Comparison of ENCODE assay signal across 24 mouse cellular contexts in genomic region chr2:130289086-130289485, GRCm38 (mm10). TPM values are rescaled to one million over a fixed set of nuclear protein-coding genes. Genes with fewer than 3 reads are reported as not detected.
DNase-seq lines count a peak whose midpoint lies in the region; ATAC-seq and TF ChIP-seq lines count a peak whose summit lies in the region.
"Had no signal": no experiment of that assay in that cellular context is flagged by ENCODE, and none has a peak within 500 bp of the region (broad histone marks: within the 10 kb centered on the region; RNA-seq: fewer than 3 reads in every experiment).

No protein-coding gene starts in this region.

- H3K27me3 ChIP-seq in hindbrain, embryonic 13.5 days, result 0 out of 2 replicates have a peak, but pooled peaks cover 1% of the 10 kb centered on the region
- H3K27me3 ChIP-seq in hindbrain, postnatal 0 days (ENCODE audit: insufficient read depth, low read length), result no peaks in the 10 kb centered on the region
- no peaks in the 10 kb centered on the region for H3K27me3 ChIP-seq in MEL (ENCODE audit: control insufficient read depth in 1 of 2, insufficient read depth in 2 of 2, low read length in 2 of 2)
- no peaks in the 10 kb centered on the region for H3K27me3 ChIP-seq in intestine, embryonic 16.5 days (replicated peaks; ENCODE audit: control insufficient read depth, insufficient read depth, low read length)
- H3K27me3 ChIP-seq: hindbrain, embryonic 15.5 days had no signal

- TF ChIP-seq RAD21 in MEL (IDR thresholded peaks at IDR 0.05; ENCODE audit: low read depth, low read length), result no peak

- no peak for TF ChIP-seq CTCF in hindbrain, postnatal 0 days (IDR thresholded peaks at IDR 0.05; ENCODE audit: low read depth)
- TF ChIP-seq CTCF in MEL (IDR thresholded peaks at IDR 0.05 in 2 of 3, conservative IDR thresholded peaks at IDR 0.05 in 1 of 3; ENCODE audit: control insufficient read depth in 1 of 3, insufficient read depth in 1 of 3, low read depth in 2 of 3, low read length in 3 of 3, poor library complexity in 1 of 3, severe bottlenecking in 1 of 3), result no peak

- H3K36me3 ChIP-seq in hindbrain, embryonic 13.5 days, result no peaks in the 10 kb centered on the region
- no peaks in the 10 kb centered on the region for H3K36me3 ChIP-seq in hindbrain, postnatal 0 days (ENCODE audit: insufficient read depth, low read length)
- peaks cover 0 to 8% of the 10 kb centered on the region in 2 experiments; a peak in 2 of 4 replicates for H3K36me3 ChIP-seq in MEL (ENCODE audit: control insufficient read depth in 1 of 2, insufficient read depth in 2 of 2, low read length in 2 of 2)
- no peaks in the 10 kb centered on the region for H3K36me3 ChIP-seq in intestine, embryonic 16.5 days (ENCODE audit: control insufficient read depth, insufficient read depth, low read length)
- H3K36me3 ChIP-seq: heart, embryonic 10.5 days; heart, embryonic 13.5 days; hindbrain, embryonic 15.5 days had no signal

- H3K4me3 ChIP-seq in hindbrain, embryonic 13.5 days, result no peak overlapping the region
- no peak overlapping the region for H3K4me3 ChIP-seq in hindbrain, postnatal 0 days (ENCODE audit: low read length)
- no peak overlapping the region for H3K4me3 ChIP-seq in MEL (ENCODE audit: control insufficient read depth in 1 of 2, insufficient read depth in 1 of 2, low read depth in 2 of 2, low read length in 2 of 2)
- H3K4me3 ChIP-seq in intestine, embryonic 16.5 days (ENCODE audit: low read length), result no peak overlapping the region
- H3K4me3 ChIP-seq: forebrain, embryonic 10.5 days; forebrain, embryonic 13.5 days; heart, adult 2 months; heart, embryonic 10.5 days; heart, embryonic 13.5 days; hindbrain, embryonic 15.5 days had no signal

- DNase-seq in hindbrain, postnatal 0 days (ENCODE audit: low spot score), result no peak
- no peak for DNase-seq in MEL (ENCODE audit: low read depth, low spot score)
- no peak for DNase-seq in cerebellum, adult 18-20 months
- DNase-seq in layer of hippocampus, postnatal 36 days, result no peak
- DNase-seq: adrenal gland, adult 8-10 months; adrenal gland, postnatal 25 days; cerebellum, adult 11-12 months; cerebellum, adult 9-10 months; cerebellum, postnatal 14 days; gastrocnemius, postnatal 10 days; gastrocnemius, postnatal 36 days; heart, adult 2 months; heart, postnatal 14 days; heart, postnatal 4 days; kidney, adult 11 months had no signal

- no peaks in the 10 kb centered on the region for H3K9me3 ChIP-seq in hindbrain, embryonic 13.5 days
- no peaks in the 10 kb centered on the region for H3K9me3 ChIP-seq in hindbrain, postnatal 0 days (ENCODE audit: low read length)
- H3K9me3 ChIP-seq in MEL (replicated peaks; ENCODE audit: insufficient read depth, low read length), result no peaks in the 10 kb centered on the region
- no peaks in the 10 kb centered on the region for H3K9me3 ChIP-seq in intestine, embryonic 16.5 days (ENCODE audit: control insufficient read depth, low read length)
- H3K9me3 ChIP-seq: forebrain, embryonic 10.5 days; forebrain, embryonic 13.5 days; heart, embryonic 10.5 days; heart, embryonic 13.5 days; hindbrain, embryonic 15.5 days had no signal

- H3K79me2 ChIP-seq in MEL (ENCODE audit: control insufficient read depth, insufficient read depth, low read length, poor library complexity), result peaks cover 4% of the 10 kb centered on the region

- no peak overlapping the region for H3K27ac ChIP-seq in hindbrain, embryonic 13.5 days
- no peak overlapping the region for H3K27ac ChIP-seq in hindbrain, postnatal 0 days
- no peak overlapping the region for H3K27ac ChIP-seq in MEL (ENCODE audit: control insufficient read depth, low read depth, low read length)
- H3K27ac ChIP-seq in intestine, embryonic 16.5 days (ENCODE audit: low read length), result no peak overlapping the region
- H3K27ac ChIP-seq: forebrain, embryonic 10.5 days; forebrain, embryonic 13.5 days; heart, adult 2 months; heart, embryonic 10.5 days; heart, embryonic 13.5 days; hindbrain, embryonic 15.5 days had no signal

- no peak overlapping the region for H3K4me2 ChIP-seq in hindbrain, embryonic 13.5 days
- H3K4me2 ChIP-seq in hindbrain, postnatal 0 days (ENCODE audit: low read depth, low read length), result no peak overlapping the region
- no peak overlapping the region for H3K4me2 ChIP-seq in intestine, embryonic 16.5 days (ENCODE audit: low read depth, low read length)
- H3K4me2 ChIP-seq: forebrain, embryonic 13.5 days; heart, embryonic 13.5 days; hindbrain, embryonic 15.5 days had no signal

- ATAC-seq in hindbrain, embryonic 13.5 days (ENCODE audit: low FRiP score), result no peak
- no peak for ATAC-seq in hindbrain, postnatal 0 days
- peak; percentile 8 for ATAC-seq in intestine, embryonic 16.5 days
- ATAC-seq: forebrain, embryonic 13.5 days; forebrain, embryonic 16.5 days had no signal

- H3K4me1 ChIP-seq in hindbrain, embryonic 13.5 days (replicated peaks), result peaks cover 33% of the 10 kb centered on the region
- peaks cover 6% of the 10 kb centered on the region for H3K4me1 ChIP-seq in hindbrain, postnatal 0 days (ENCODE audit: insufficient read depth, low read length)
- H3K4me1 ChIP-seq in MEL (ENCODE audit: control insufficient read depth in 1 of 2, insufficient read depth in 2 of 2, low read length in 2 of 2), result peaks cover under 1 to 11% of the 10 kb centered on the region in 2 experiments; a peak in 3 of 4 replicates
- H3K4me1 ChIP-seq in intestine, embryonic 16.5 days (ENCODE audit: control insufficient read depth, insufficient read depth, low read length), result peaks cover 8% of the 10 kb centered on the region; the same call in 1 of the 2 replicates

- H3K9ac ChIP-seq in hindbrain, embryonic 13.5 days, result 0 out of 2 replicates have a peak overlapping the region, but pooled peaks have one; percentile 2
- H3K9ac ChIP-seq in hindbrain, postnatal 0 days (replicated peaks; ENCODE audit: low read length), result no peak overlapping the region
- H3K9ac ChIP-seq in MEL (ENCODE audit: control insufficient read depth, low read depth, low read length, poor library complexity, severe bottlenecking), result no peak overlapping the region
- no peak overlapping the region for H3K9ac ChIP-seq in intestine, embryonic 16.5 days (ENCODE audit: low read depth, low read length)
- H3K9ac ChIP-seq: forebrain, embryonic 13.5 days; heart, embryonic 13.5 days; hindbrain, embryonic 15.5 days had no signal

- TF ChIP-seq POLR2A in MEL (IDR thresholded peaks at IDR 0.05; ENCODE audit: control insufficient read depth in 1 of 2, insufficient read depth in 1 of 2, low read depth in 1 of 2, low read length in 2 of 2, poor library complexity in 1 of 2), result no peak

- 81% methylated on average over 4 of the region's 4 CpGs for WGBS in hindbrain, embryonic 13.5 days
- 66% methylated on average over 4 of the region's 4 CpGs for WGBS in hindbrain, postnatal 0 days
- WGBS in intestine, embryonic 16.5 days, result 53% methylated on average over 4 of the region's 4 CpGs

- no peak for TF ChIP-seq EP300 in MEL (IDR thresholded peaks at IDR 0.05; ENCODE audit: low read depth in 1 of 2, low read length in 2 of 2)

TF ChIP-seq in MEL, 35 proteins besides CTCF, POLR2A, EP300 and RAD21:
- TF ChIP-seq E2F4 (IDR thresholded peaks at IDR 0.05; ENCODE audit: borderline replicate concordance, low read depth, low read length) (no peak), GABPA (IDR thresholded peaks at IDR 0.05; ENCODE audit: low read depth, low read length) (no peak), MAFK (IDR thresholded peaks at IDR 0.05; ENCODE audit: borderline replicate concordance, low read depth, low read length) (no peak), POLR2AphosphoS2 (IDR thresholded peaks at IDR 0.05; ENCODE audit: low read length) (no peak), ZNF384 (IDR thresholded peaks at IDR 0.05; ENCODE audit: low read depth, low read length) (no peak), RCOR1 (IDR thresholded peaks at IDR 0.05; ENCODE audit: low read depth, low read length) (peak; percentile 23; the same call in 1 of the 2 replicates)
TF ChIP-seq in MEL: peak in this region for 1.

RNA-seq across cellular contexts. Expression of gene Idh3b, which starts 4.7 kb away (rescaled TPM):
- 156 and 157 TPM in 2 replicates for polyA plus RNA-seq in hindbrain, embryonic 13.5 days (2015; fragmentation: Nextera tagmentation; extraction: Ambion mirVana)
- 158 and 161 TPM in 2 replicates for total RNA-seq in hindbrain, postnatal 0 days (2014; rRNA removed)
- 215 TPM in 2 replicates for polyA plus RNA-seq in hindbrain, postnatal 0 days (2015; fragmentation: Nextera tagmentation; extraction: Ambion mirVana)
- total RNA-seq in MEL (2012; rRNA removed), result 205 and 210 TPM in 2 replicates
- 1,000 to 10,000 TPM in 1 of 2 experiments, 100 to 1,000 TPM in 1; 551 to 1,030 TPM for polyA plus RNA-seq in MEL (2012; ENCODE audit: insufficient read depth in 1 of 2, insufficient read length in 2 of 2, low read depth in 1 of 2, low replicate concordance in 2 of 2, missing spikeins in 1 of 2)
- 300 and 308 TPM in 2 replicates for polyA plus RNA-seq in intestine, embryonic 16.5 days (2015; fragmentation: Nextera tagmentation; extraction: Ambion mirVana)
- 100 to 1,000 TPM; 329 to 336 TPM for total RNA-seq in layer of hippocampus, postnatal 36 days (2021)

RNA-seq across cellular contexts. Expression of gene Ebf4, which starts 5.9 kb away (rescaled TPM):
- polyA plus RNA-seq in hindbrain, embryonic 13.5 days (2015; fragmentation: Nextera tagmentation; extraction: Ambion mirVana), result 2.6 and 3.1 TPM in 2 replicates
- 18.7 and 19.3 TPM in 2 replicates for total RNA-seq in hindbrain, postnatal 0 days (2014; rRNA removed)
- polyA plus RNA-seq in hindbrain, postnatal 0 days (2015; fragmentation: Nextera tagmentation; extraction: Ambion mirVana), result 5.4 TPM in 2 replicates
- total RNA-seq in MEL (2012; rRNA removed), result 0.12 and 0.13 TPM in 2 replicates
- polyA plus RNA-seq in MEL (2012; ENCODE audit: insufficient read depth in 1 of 2, insufficient read length in 2 of 2, low read depth in 1 of 2, low replicate concordance in 2 of 2, missing spikeins in 1 of 2), result under 1 TPM in 1 of 2 experiments, not detected in 1; 0.72 TPM
- polyA plus RNA-seq in intestine, embryonic 16.5 days (2015; fragmentation: Nextera tagmentation; extraction: Ambion mirVana), result 0.97 and 1.2 TPM in 2 replicates
- 10 to 100 TPM; 11.4 to 11.7 TPM for total RNA-seq in layer of hippocampus, postnatal 36 days (2021)
- total RNA-seq: granulocyte monocyte progenitor cell, adult 5-6 weeks had no signal

RNA-seq across cellular contexts. Expression of gene Nop56, which starts 14.9 kb away (rescaled TPM):
- polyA plus RNA-seq in hindbrain, embryonic 13.5 days (2015; fragmentation: Nextera tagmentation; extraction: Ambion mirVana), result 230 and 253 TPM in 2 replicates
- total RNA-seq in hindbrain, postnatal 0 days (2014; rRNA removed), result 109 and 118 TPM in 2 replicates
- 258 and 268 TPM in 2 replicates for polyA plus RNA-seq in hindbrain, postnatal 0 days (2015; fragmentation: Nextera tagmentation; extraction: Ambion mirVana)
- total RNA-seq in MEL (2012; rRNA removed), result 425 and 556 TPM in 2 replicates
- polyA plus RNA-seq in MEL (2012; ENCODE audit: insufficient read depth in 1 of 2, insufficient read length in 2 of 2, low read depth in 1 of 2, low replicate concordance in 2 of 2, missing spikeins in 1 of 2), result 1,000 to 10,000 TPM in 1 of 2 experiments, 100 to 1,000 TPM in 1; 594 to 1,867 TPM
- 209 and 237 TPM in 2 replicates for polyA plus RNA-seq in intestine, embryonic 16.5 days (2015; fragmentation: Nextera tagmentation; extraction: Ambion mirVana)
- 100 to 1,000 TPM; 143 to 144 TPM for total RNA-seq in layer of hippocampus, postnatal 36 days (2021)
